Mouse (Mus musculus) hindbrain, embryonic 11.5 days (tissue): ENCODE data around the gene Acot11. TPM values are rescaled to one million over a fixed set of nuclear protein-coding genes. Genes with fewer than 3 reads are reported as not detected.
A peak's percentile ranks its signal among the peaks of the same experiment; 100 is the strongest.

Source experiments
- ATAC-seq: fragments of 200-750 bp; cut with Nextera tagmentation; 2 replicates; pipeline ENCODE4 v1.8.0; 2017; ENCODE audit warnings: mild to moderate bottlenecking, moderate TSS enrichment, moderate library complexity; ENCODE audit not compliant: low FRiP score
- DNase-seq: peaks from one replicate; pipeline ENCODE4 v3.0.0-alpha.2; 2015; ENCODE audit warnings: low spot score
- H3K27ac ChIP-seq: fragments of 300-500 bp; sonication (generic); 2 replicates; pipeline ENCODE4 v1.5.1; 2014; ENCODE audit warnings: mild to moderate bottlenecking, low read depth, low read length
- H3K27me3 ChIP-seq: fragments of 300-500 bp; sonication (generic); 2 replicates; pipeline ENCODE4 v1.6.1; 2014; ENCODE audit warnings: mild to moderate bottlenecking, low read length, moderate library complexity, mixed read lengths; ENCODE audit not compliant: control insufficient read depth, insufficient read depth
- H3K36me3 ChIP-seq: fragments of 300-500 bp; sonication (generic); 2 replicates; pipeline ENCODE4 v1.6.1; 2014; ENCODE audit warnings: mild to moderate bottlenecking, low read length, moderate library complexity, mixed read lengths; ENCODE audit not compliant: control insufficient read depth, insufficient read depth
- H3K4me1 ChIP-seq: fragments of 300-500 bp; sonication (generic); replicated peaks from 2 replicates; pipeline ENCODE4 v1.6.1; 2014; ENCODE audit warnings: low read length, mixed read lengths; ENCODE audit not compliant: control insufficient read depth, insufficient read depth
- H3K4me2 ChIP-seq: fragments of 300-500 bp; sonication (generic); replicated peaks from 2 replicates; pipeline ENCODE4 v1.6.1; 2014; ENCODE audit warnings: mild to moderate bottlenecking, low read depth, low read length
- H3K4me3 ChIP-seq: fragments of 300-500 bp; sonication (generic); 2 replicates; pipeline ENCODE4 v1.5.1; 2014; ENCODE audit warnings: low read depth, low read length
- H3K9ac ChIP-seq: fragments of 300-500 bp; sonication (generic); 2 replicates; pipeline ENCODE4 v1.6.1; 2014; ENCODE audit warnings: low read depth, low read length
- H3K9me3 ChIP-seq: fragments of 300-500 bp; sonication (generic); 2 replicates; pipeline ENCODE4 v1.6.1; 2016; ENCODE audit warnings: low read length; ENCODE audit not compliant: control insufficient read depth
- WGBS: fragments of 180-500 bp; shearing (Covaris S2); extraction: QIAGEN DNeasy Blood & Tissue Kit; methylation state at CpG from one replicate; pipeline ENCODE4 v1.1.7; 2014; 5-methylcytosine and 5-hydroxymethylcytosine counted together
- polyA plus RNA-seq: library from polyadenylated mRNA; unstranded; fragments of >200 nt; fragmentation: Nextera tagmentation; extraction: Ambion mirVana; gene quantifications from 2 replicates; pipeline ENCODE4 v1.2.1, GENCODE M21; 2014

Acot11 gene
- polyA plus RNA-seq, 1 experiment from 2014 or later = 1.4 TPM

DNA sequence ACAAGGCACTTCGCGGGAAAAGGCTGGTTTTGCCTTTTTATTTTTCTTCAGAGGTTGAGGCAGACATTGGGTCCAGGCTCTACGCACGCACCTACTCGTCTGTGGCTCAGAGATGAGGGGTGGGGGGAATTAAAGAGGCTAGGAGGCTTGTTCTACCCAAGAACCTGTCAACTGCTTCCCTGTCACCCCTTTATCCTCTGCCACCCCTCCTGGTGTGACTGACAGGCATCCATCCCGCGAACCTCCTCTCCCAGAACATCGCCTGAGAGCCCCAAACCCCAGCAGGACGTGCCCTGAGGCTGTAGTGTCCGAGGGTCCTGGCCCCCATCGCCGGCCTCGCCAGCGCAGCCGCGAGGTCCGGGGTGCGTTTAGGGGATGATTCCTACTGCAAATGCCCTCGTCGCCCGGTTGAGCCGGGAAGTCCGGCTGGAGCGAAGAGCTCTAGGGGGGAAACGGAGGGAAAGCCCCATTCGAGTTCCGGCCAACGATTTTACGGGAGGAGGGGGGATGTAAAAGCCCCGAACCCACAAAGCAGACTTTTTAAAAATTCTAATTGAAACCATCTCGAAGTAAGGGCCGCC lies 34.5 kb upstream of the Acot11 start:
- ATAC-seq = no peak; the same call in 1 of the 2 replicates
- Histone ChIP-seq H3K4me1 (peaks cover 25% of the 10 kb centered on the region), H3K9me3 (no peaks in the 10 kb centered on the region)

DNA sequence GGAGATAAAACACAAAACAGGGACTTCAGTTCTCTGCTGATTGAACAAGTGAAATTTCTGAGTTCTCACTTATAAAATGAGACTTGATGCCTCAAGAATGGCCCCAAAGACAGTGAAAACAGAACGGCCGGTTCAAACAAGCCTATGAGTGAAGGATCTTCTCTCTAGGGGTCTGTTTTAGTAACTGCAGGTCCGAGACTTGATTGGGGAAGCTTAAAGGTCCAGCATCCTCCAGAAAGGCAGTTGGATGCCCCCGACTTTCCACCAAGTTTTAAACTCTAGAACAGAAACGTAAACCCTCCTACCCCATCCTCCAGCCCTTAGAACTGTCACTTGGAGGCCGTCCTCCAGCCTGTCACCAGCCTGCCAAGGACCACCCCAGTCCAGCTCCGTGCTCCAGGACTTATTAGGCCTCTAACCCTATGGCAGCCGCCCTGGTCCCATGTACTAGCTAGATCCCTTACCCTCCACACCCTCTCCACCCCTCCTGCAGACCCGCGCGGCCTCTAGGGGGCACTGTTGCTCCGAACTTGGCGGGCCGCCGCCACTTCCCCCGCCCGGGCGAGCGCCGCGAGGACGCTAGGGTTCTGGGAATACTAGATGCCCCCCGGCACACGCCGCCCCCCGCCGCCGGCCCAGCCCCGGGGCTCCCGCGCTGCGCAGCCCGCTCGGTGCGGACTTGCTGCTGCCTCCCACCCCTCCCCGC lies 33.9 kb upstream of the Acot11 start:
- Histone ChIP-seq H3K9ac (peak overlapping the region; percentile 65), H3K4me1 (peaks cover 25% of the 10 kb centered on the region), H3K9me3 (no peaks in the 10 kb centered on the region), H3K27ac (peak overlapping the region; percentile 99), H3K27me3 (no peaks in the 10 kb centered on the region; the same call in 1 of the 2 replicates), H3K4me3 (peak overlapping the region; percentile 52), H3K36me3 (no peaks in the 10 kb centered on the region), H3K4me2 (peak overlapping the region; percentile 88)
- peak; percentile 98 for DNase-seq
- WGBS = 2% methylated on average over 36 of the region's 36 CpGs
- ATAC-seq = peak; percentile 85

More for the DNA sequence above, 34.5 kb upstream of the Acot11 start:
- peak overlapping the region; percentile 88 for H3K4me2 ChIP-seq
- peak overlapping the region; percentile 65 for H3K9ac ChIP-seq
- no peaks in the 10 kb centered on the region; the same call in 1 of the 2 replicates for H3K27me3 ChIP-seq
- peak overlapping the region; percentile 52 for H3K4me3 ChIP-seq
- peak overlapping the region; percentile 99 for H3K27ac ChIP-seq
- under 1% methylated on average over 32 of the region's 32 CpGs for WGBS
- no peaks in the 10 kb centered on the region for H3K36me3 ChIP-seq
- DNase-seq = no peak

DNA sequence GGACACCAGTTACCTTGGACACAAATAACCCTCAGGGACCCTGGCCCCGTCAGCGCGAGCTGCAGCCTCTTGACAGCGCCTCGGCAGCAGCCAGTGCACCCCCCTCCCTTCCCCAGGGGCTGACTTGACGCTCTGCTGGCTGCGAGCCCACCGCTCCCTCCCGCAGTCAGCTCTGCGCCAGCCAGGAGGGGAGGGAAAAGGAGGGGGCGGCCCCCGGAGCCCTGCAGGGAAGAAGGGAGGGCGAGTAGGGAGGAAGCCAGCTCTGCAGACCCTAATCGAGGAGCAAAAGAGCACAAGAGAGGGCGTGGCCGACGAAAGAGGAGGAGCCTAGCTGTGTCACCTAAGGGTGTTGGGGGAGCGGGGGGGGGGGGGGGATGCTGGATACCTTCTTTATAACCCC lies 33.2 kb upstream of the Acot11 start:
- no peaks in the 10 kb centered on the region for H3K36me3 ChIP-seq
- peak overlapping the region; percentile 34 for H3K4me2 ChIP-seq
- peak overlapping the region; percentile 10; the same call in 1 of the 2 replicates for H3K4me3 ChIP-seq
- DNase-seq = peak; percentile 79
- peaks cover 25% of the 10 kb centered on the region for H3K4me1 ChIP-seq
- H3K27me3 ChIP-seq = no peaks in the 10 kb centered on the region; the same call in 1 of the 2 replicates
- peak overlapping the region; percentile 99 for H3K27ac ChIP-seq
- no peaks in the 10 kb centered on the region for H3K9me3 ChIP-seq
- 0 out of 2 replicates have a peak overlapping the region, but pooled peaks have one; percentile 19 for H3K9ac ChIP-seq
- ATAC-seq = peak; percentile 60
- 3% methylated on average over 14 of the region's 18 CpGs for WGBS

DNA sequence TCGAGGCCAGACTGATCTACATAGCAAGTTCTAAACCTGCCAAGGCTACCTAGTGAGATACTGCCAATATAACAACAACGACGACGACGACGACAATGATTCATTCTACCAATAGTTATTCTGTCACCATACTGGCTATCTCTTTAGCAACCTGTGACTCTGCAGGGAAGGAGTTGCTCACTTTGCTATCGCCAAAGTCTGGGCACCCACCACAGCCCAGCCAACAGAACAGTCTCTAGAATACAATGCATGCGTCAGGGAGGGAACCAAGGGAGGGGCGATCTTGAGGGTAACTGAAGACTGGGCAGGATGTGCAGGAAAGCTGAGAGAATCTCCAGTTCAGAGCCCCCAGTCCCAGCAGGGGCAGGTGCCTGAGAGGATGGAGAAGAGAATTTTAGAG lies 32.6 kb upstream of the Acot11 start:
- Histone ChIP-seq H3K27me3 (no peaks in the 10 kb centered on the region; the same call in 1 of the 2 replicates), H3K9me3 (no peaks in the 10 kb centered on the region), H3K36me3 (no peaks in the 10 kb centered on the region), H3K9ac (peak overlapping the region; percentile 42; the same call in 1 of the 2 replicates), H3K27ac (peak overlapping the region; percentile 99; the same call in 1 of the 2 replicates), H3K4me2 (peak overlapping the region; percentile 34; the same call in 1 of the 2 replicates), H3K4me1 (peaks cover 25% of the 10 kb centered on the region), H3K4me3 (peak overlapping the region; percentile 10; the same call in 1 of the 2 replicates)
- ATAC-seq = no peak
- DNase-seq = no peak
- WGBS = 6% methylated on average over 9 of the region's 9 CpGs

DNA sequence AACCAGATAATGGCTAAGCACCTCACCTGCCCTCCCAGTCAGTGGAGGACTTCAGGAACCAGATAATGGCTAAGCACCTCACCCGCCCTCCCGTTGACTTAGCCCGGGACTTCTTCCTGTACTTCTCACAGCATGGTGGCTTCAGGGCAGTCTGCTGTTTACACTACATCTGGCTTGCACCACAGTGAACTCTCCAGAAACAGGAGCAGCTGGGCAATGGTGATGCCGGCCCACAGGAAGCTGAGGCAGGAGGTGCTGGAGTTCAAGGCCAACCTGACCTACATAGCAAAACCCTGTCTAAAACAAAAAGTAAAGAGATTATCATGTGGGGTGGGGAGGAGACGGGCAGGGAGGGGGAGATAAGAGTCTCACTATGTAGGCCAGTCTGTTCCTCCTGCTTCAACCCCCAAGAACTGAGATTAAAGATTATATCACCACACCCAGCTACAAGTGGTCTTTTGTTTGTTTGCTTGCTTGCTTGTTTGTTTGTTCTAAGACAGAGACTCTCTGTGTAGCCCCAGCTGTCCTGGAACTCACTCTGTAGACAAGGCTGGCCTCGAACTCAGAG lies 25.8 kb upstream of the Acot11 start:
- Histone ChIP-seq H3K4me2 (no peak overlapping the region), H3K4me3 (no peak overlapping the region), H3K36me3 (no peaks in the 10 kb centered on the region), H3K9ac (no peak overlapping the region), H3K9me3 (no peaks in the 10 kb centered on the region), H3K27me3 (peaks cover 2% of the 10 kb centered on the region; the same call in 1 of the 2 replicates), H3K27ac (no peak overlapping the region), H3K4me1 (peaks cover 5% of the 10 kb centered on the region; the same call in 1 of the 2 replicates)
- DNase-seq = no peak
- no peak for ATAC-seq
- WGBS = 59% methylated on average over 6 of the region's 6 CpGs

DNA sequence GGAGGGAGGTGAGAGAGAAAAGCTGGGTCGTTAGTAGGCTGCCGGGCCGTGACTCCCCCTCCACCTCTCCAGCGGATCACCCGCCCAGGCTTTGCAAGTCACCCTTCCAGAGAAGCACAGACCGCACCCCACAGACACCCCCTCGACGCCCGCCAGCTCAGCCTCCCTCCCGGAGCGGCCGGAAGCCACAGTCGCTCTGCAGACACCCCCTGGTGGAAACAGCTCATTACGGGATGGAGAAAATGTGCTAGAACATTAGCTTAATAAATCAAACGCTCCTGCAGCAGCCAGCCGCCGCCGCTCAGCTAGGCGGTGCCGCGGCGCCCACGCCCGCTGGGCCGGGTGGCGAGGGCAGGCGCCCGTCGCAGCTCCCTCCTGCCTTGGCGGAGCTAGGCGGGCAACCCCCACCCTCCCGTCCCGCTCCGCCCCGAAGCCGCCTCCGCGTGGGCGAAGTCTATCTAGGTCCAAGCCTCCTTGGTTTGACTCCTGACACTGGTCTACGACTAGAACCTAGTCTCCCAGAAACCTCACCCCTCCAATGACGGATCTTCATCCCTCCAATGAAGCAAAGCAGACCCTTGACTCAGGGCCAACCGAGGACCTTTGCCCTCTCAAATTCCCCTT lies 23.1 kb upstream of the Acot11 start:
- Histone ChIP-seq H3K4me1 (peaks cover 5% of the 10 kb centered on the region; the same call in 1 of the 2 replicates), H3K9me3 (no peaks in the 10 kb centered on the region), H3K36me3 (no peaks in the 10 kb centered on the region), H3K27me3 (peaks cover 2% of the 10 kb centered on the region; the same call in 1 of the 2 replicates), H3K4me2 (peak overlapping the region; percentile 79), H3K27ac (0 out of 2 replicates have a peak overlapping the region, but pooled peaks have one; percentile 24), H3K4me3 (peak overlapping the region; percentile 32), H3K9ac (peak overlapping the region; percentile 54)
- WGBS = under 1% methylated on average over 42 of the region's 42 CpGs
- DNase-seq = peak; percentile 59
- ATAC-seq = peak; percentile 70

DNA sequence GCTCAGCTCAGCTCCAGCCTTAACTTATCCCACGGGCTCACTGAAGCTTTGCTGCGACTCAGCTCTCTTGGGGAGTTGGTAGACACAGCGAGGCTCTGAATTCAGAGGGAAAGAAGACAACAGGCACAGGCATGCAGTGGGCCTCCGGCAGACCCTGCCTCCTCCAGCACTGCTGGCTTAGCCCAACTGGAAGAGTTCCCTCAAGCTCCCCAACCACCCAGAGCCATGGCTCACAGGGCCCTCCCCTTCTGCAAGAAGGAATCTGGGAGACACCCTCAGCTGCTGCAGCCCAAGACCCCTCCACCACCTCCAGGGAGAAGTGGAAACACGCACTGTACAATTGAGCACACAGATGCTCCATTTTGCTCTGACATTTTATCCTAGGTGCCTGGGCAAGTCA lies 20.4 kb upstream of the Acot11 start:
- ATAC-seq (no peak), DNase-seq (no peak)
- Histone ChIP-seq H3K27me3 (peaks cover 2% of the 10 kb centered on the region; the same call in 1 of the 2 replicates), H3K27ac (no peak overlapping the region), H3K9me3 (no peaks in the 10 kb centered on the region), H3K36me3 (no peaks in the 10 kb centered on the region), H3K4me2 (no peak overlapping the region), H3K4me3 (no peak overlapping the region), H3K9ac (no peak overlapping the region), H3K4me1 (peaks cover 5% of the 10 kb centered on the region; the same call in 1 of the 2 replicates)
- WGBS = 67% methylated on average over 5 of the region's 5 CpGs

DNA sequence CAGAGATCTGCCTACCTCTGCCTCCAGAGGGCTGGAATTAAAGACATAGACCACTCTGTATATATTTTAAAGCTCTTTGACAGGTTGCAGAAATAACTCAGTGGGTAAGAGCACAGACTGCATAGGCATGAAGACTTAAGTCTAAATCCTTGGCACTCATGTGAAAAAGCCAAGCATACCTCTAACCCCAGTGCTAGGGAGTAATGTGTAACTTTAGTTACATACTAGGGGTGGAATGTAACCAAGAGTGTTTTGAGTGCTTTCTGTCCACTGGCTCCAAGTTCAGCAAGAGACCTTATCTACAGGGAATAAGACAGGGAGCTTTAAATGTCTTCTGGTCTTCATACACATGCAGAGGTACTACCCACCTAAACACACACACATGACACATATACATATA lies 14.6 kb upstream of the Acot11 start:
- ATAC-seq (no peak), DNase-seq (no peak)
- Histone ChIP-seq H3K27me3 (no peaks in the 10 kb centered on the region), H3K36me3 (no peaks in the 10 kb centered on the region), H3K27ac (no peak overlapping the region), H3K9ac (no peak overlapping the region), H3K9me3 (no peaks in the 10 kb centered on the region), H3K4me3 (no peak overlapping the region), H3K4me2 (no peak overlapping the region), H3K4me1 (no peaks in the 10 kb centered on the region)
